Mouse (Mus musculus): ENCODE data around the gene Gm17334. TPM values are rescaled to one million over a fixed set of nuclear protein-coding genes. Genes with fewer than 3 reads are reported as not detected.

The Gm17334 gene
- polyA plus RNA-seq, 1 experiment = 4.6 TPM

GRCm38 (mm10) chr11:53774659-53775255, 1.8 kb upstream of the Gm17334 start:
- TF ChIP-seq POLR2A (IDR thresholded peaks at IDR 0.05; ENCODE audit: borderline replicate concordance, extremely low read depth, low read depth, low read length) (no peak; the same call in 1 of the 2 replicates), CTCF (IDR thresholded peaks at IDR 0.05; ENCODE audit: insufficient read depth, low read length) (no peak)

GRCm38 (mm10) chr11:53773641-53774360, 814 bp upstream of the Gm17334 start:
- WGBS = 69% methylated on average over 16 of the region's 16 CpGs
- TF ChIP-seq POLR2A (IDR thresholded peaks at IDR 0.05; ENCODE audit: borderline replicate concordance, extremely low read depth, low read depth, low read length) (no peak), CTCF (IDR thresholded peaks at IDR 0.05; ENCODE audit: insufficient read depth, low read length) (no peak)
- no peak for DNase-seq
- H3K4me1 ChIP-seq (ENCODE audit: control insufficient read depth, insufficient read depth, low read length) = peaks cover 36% of the 10 kb centered on the region
- no peak overlapping the region for H3K4me3 ChIP-seq (replicated peaks; ENCODE audit: extremely low read depth, low read depth, low read length)

More at GRCm38 (mm10) chr11:53774659-53775255, 1.8 kb upstream of the Gm17334 start:
- Histone ChIP-seq H3K4me3 (replicated peaks; ENCODE audit: extremely low read depth, low read depth, low read length) (no peak overlapping the region), H3K4me1 (ENCODE audit: control insufficient read depth, insufficient read depth, low read length) (peaks cover 31% of the 10 kb centered on the region)
- 79% methylated on average over 13 of the region's 13 CpGs for WGBS
- no peak for DNase-seq

DNA sequence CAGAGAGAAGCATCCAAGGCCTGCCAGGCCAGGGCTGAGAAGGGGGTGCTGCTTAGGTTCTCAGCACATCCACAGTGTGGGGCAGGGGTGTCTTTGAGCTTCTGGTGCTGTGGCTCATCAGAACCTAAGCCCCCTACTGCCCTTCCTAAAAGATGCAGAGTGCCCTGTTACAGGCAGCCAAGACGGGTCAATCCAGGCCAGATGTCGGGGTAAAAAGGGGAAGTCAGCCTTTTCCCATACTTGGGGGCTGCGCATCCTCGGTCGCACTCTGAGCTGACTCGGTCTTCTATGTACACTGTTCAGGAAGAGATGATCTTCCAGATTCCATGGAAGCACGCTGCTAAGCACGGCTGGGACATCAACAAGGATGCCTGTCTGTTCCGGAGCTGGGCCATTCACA, 451 bp downstream of the Gm17334 start:
- no peak for TF ChIP-seq CTCF (IDR thresholded peaks at IDR 0.05; ENCODE audit: insufficient read depth, low read length)
- TF ChIP-seq POLR2A (IDR thresholded peaks at IDR 0.05; ENCODE audit: borderline replicate concordance, extremely low read depth, low read depth, low read length) = no peak
- DNase-seq = no peak
- 51% methylated on average over 9 of the region's 9 CpGs for WGBS
- H3K4me1 ChIP-seq (ENCODE audit: control insufficient read depth, insufficient read depth, low read length) = peaks cover 36% of the 10 kb centered on the region
- H3K4me3 ChIP-seq (replicated peaks; ENCODE audit: extremely low read depth, low read depth, low read length) = peak overlapping the region; percentile 39

GRCm38 (mm10) chr11:53771001-53771744, 1.8 kb downstream of the Gm17334 start:
- no peak for DNase-seq
- 21% methylated on average over 11 of the region's 11 CpGs for WGBS
- no peak for TF ChIP-seq CTCF (IDR thresholded peaks at IDR 0.05; ENCODE audit: insufficient read depth, low read length)
- peak overlapping the region; percentile 96 for H3K4me3 ChIP-seq (replicated peaks; ENCODE audit: extremely low read depth, low read depth, low read length)
- H3K4me1 ChIP-seq (ENCODE audit: control insufficient read depth, insufficient read depth, low read length) = peaks cover 36% of the 10 kb centered on the region

DNA sequence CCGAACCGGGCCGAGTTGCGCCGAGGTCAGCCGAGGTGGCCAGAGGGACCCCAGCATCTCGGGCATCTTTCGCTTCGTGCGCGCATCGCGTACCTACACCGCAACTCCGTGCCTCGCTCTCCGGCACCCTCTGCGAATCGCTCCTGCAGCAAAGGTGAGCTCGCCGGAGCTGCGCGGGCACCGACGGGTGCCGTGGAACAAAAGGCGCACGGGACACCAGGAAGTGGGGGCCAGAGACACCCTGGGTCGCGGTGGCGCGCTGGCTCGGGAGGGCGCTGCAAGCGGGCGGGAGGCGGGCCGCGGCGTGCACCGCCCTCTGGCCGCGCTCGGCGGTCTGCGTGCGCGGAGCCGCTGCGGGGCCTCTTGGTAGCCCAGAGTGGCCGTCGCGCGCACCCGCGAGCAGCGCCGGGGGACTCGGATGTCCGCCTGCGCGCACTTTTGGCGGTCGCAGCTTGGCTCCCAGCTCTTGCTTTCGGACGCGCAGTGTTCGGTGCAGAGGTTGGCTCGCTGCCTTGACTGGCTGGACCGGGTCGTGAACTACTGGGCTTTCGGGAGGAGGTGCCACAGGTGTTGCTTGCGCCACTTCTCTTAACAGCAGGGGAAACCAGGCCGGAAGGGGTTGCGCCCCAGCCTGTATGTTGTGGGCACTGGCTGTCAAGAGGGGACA, 2.7 kb downstream of the Gm17334 start:
- Histone ChIP-seq H3K4me3 (replicated peaks; ENCODE audit: extremely low read depth, low read depth, low read length) (peak overlapping the region; percentile 96), H3K4me1 (ENCODE audit: control insufficient read depth, insufficient read depth, low read length) (peaks cover 32% of the 10 kb centered on the region)
- peak; percentile 81 for DNase-seq
- under 1% methylated on average over 74 of the region's 75 CpGs for WGBS
- no peak for TF ChIP-seq POLR2A (IDR thresholded peaks at IDR 0.05; ENCODE audit: borderline replicate concordance, extremely low read depth, low read depth, low read length)
- TF ChIP-seq CTCF (IDR thresholded peaks at IDR 0.05; ENCODE audit: insufficient read depth, low read length) = no peak

DNA sequence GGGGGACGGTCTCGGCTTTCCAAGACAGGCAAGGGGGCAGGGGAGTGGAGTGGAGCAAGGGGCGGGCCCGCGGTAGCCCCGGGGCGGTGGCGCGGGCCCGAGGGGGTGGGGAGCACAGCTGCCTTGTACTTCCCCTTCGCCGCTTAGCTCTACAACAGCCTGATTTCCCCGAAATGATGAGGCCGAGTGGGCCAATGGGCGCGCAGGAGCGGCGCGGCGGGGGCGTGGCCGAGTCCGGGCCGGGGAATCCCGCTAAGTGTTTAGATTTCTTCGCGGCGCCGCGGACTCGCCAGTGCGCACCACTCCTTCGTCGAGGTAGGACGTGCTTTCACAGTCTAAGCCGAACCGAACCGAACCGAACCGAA, 3.2 kb downstream of the Gm17334 start, which contains the start of gene Irf1:
Gene Irf1, plus strand, starts transcription at position 255 of the 365 bp plus-strand sequence.
- peak; percentile 99 for TF ChIP-seq POLR2A (IDR thresholded peaks at IDR 0.05; ENCODE audit: borderline replicate concordance, extremely low read depth, low read depth, low read length)
- no peak for TF ChIP-seq CTCF (IDR thresholded peaks at IDR 0.05; ENCODE audit: insufficient read depth, low read length)
- WGBS = under 1% methylated on average over 40 of the region's 40 CpGs
- H3K4me1 ChIP-seq (ENCODE audit: control insufficient read depth, insufficient read depth, low read length) = peaks cover 30% of the 10 kb centered on the region
- DNase-seq = peak; percentile 94
- peak within 1 kb of the TSS; percentile 96 for H3K4me3 ChIP-seq (replicated peaks; ENCODE audit: extremely low read depth, low read depth, low read length)

DNA sequence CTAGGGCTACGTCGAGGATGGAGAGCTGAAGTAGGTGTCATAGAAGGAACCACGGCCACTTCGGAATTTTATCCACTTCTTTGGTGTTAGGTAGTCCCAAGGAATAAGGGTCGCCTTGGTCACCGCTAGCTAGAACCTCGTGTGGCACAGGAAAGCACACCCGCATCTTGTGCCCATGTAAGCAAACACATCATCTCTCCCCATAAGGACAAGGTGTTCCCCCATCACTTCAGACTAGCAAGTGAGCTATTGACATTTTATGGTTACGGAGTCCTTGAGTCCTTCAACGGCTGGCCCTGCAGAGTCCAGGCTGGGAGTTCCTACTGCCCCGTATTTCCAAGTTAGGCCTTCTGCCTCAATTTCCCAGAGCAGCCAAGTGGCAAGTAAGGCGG, 3.8 kb downstream of the Gm17334 start:
- DNase-seq = no peak
- WGBS = 52% methylated on average over 12 of the region's 12 CpGs
- H3K4me1 ChIP-seq (ENCODE audit: control insufficient read depth, insufficient read depth, low read length) = peaks cover 30% of the 10 kb centered on the region
- H3K4me3 ChIP-seq (replicated peaks; ENCODE audit: extremely low read depth, low read depth, low read length) = no peak overlapping the region
- TF ChIP-seq CTCF (IDR thresholded peaks at IDR 0.05; ENCODE audit: insufficient read depth, low read length) = no peak
- TF ChIP-seq POLR2A (IDR thresholded peaks at IDR 0.05; ENCODE audit: borderline replicate concordance, extremely low read depth, low read depth, low read length) = no peak

DNA sequence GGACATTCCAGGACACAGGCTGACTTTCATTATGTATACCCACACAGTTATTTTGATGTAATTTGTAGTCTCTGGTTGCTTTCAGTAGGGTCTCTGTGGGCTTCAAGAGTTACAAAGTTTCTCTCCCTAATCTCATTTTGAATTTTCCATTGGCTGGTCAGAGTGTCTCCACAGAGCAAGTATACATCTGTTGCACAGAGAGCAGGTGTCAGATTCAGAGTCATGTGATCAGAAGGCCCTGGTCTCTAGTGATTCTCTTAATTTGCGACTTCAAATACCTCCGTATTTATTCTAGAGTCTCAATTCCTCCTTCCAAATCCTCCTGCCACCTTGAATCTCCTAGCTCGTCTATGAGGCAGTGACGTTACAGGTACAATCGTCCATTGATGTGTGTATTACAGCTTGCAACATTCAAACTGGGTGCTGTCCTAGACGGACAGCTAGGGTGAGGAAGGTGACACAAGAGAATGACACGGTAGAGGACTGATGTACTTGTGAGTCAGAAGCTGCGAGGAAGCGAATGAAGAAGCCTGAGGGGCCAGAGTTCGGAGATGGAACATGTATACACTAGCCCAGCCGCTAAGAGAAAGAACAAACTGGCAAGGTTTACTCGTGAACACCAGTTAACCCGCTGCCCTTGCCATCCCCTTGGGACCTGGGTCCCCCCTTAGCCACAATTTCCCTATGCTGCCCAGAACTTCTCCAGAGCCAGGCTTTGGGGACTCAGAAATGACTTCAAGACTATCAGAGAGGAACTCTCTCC, 4.4 kb downstream of the Gm17334 start:
- 78% methylated on average over 13 of the region's 13 CpGs for WGBS
- Histone ChIP-seq H3K4me3 (replicated peaks; ENCODE audit: extremely low read depth, low read depth, low read length) (no peak overlapping the region), H3K4me1 (ENCODE audit: control insufficient read depth, insufficient read depth, low read length) (peaks cover 28% of the 10 kb centered on the region)
- DNase-seq = no peak
- TF ChIP-seq POLR2A (IDR thresholded peaks at IDR 0.05; ENCODE audit: borderline replicate concordance, extremely low read depth, low read depth, low read length) (no peak), CTCF (IDR thresholded peaks at IDR 0.05; ENCODE audit: insufficient read depth, low read length) (no peak)

Measured in lung, adult 2 months (tissue).